Mouse (Mus musculus) heart, embryonic 13.5 days (tissue): ENCODE measurements around the gene Cyth4. TPM values are rescaled to one million over a fixed set of nuclear protein-coding genes. Genes with fewer than 3 reads are reported as not detected.

Source experiments
- ATAC-seq: fragments of 200-750 bp; cut with Nextera tagmentation; 2 replicates; pipeline ENCODE4 v1.8.0; 2017; ENCODE audit warnings: moderate TSS enrichment; ENCODE audit not compliant: insufficient number of reproducible peaks, low FRiP score, low TSS enrichment; ENCODE audit errors: extremely low read depth
- H3K27ac ChIP-seq: fragments of 300-500 bp; sonication (generic); replicated peaks from 2 replicates; pipeline ENCODE4 v1.5.1; 2015; ENCODE audit warnings: moderate library complexity, mild to moderate bottlenecking, inconsistent platforms
- H3K27me3 ChIP-seq: fragments of 300-500 bp; sonication (generic); replicated peaks from 2 replicates; pipeline ENCODE4 v1.6.1; 2015; ENCODE audit warnings: mild to moderate bottlenecking, inconsistent platforms
- H3K36me3 ChIP-seq: fragments of 300-500 bp; sonication (generic); 2 replicates; pipeline ENCODE4 v1.6.1; 2015; ENCODE audit warnings: mild to moderate bottlenecking, inconsistent platforms
- H3K4me1 ChIP-seq: fragments of 300-500 bp; sonication (generic); 2 replicates; pipeline ENCODE4 v1.6.1; 2015; ENCODE audit warnings: inconsistent platforms
- H3K4me2 ChIP-seq: fragments of 300-500 bp; sonication (generic); 2 replicates; pipeline ENCODE4 v1.6.1; 2015; ENCODE audit warnings: inconsistent platforms, mild to moderate bottlenecking, moderate library complexity
- H3K4me3 ChIP-seq: fragments of 300-500 bp; sonication (generic); 2 replicates; pipeline ENCODE4 v1.5.1; 2015; ENCODE audit warnings: moderate library complexity, mild to moderate bottlenecking, inconsistent platforms
- H3K9ac ChIP-seq: fragments of 300-500 bp; sonication (generic); 2 replicates; pipeline ENCODE4 v1.6.1; 2015; ENCODE audit warnings: inconsistent platforms, mild to moderate bottlenecking, moderate library complexity
- H3K9me3 ChIP-seq: fragments of 300-500 bp; sonication (generic); 2 replicates; pipeline ENCODE4 v1.6.1; 2016; ENCODE audit warnings: inconsistent platforms
- WGBS: fragments of 180-500 bp; shearing (Covaris S2); methylation state at CpG from one replicate; pipeline ENCODE4 v1.1.7; 2015; ENCODE audit warnings: mixed read lengths; 5-methylcytosine and 5-hydroxymethylcytosine counted together
- polyA plus RNA-seq: library from polyadenylated mRNA; unstranded; fragments of >200 nt; fragmentation: Nextera tagmentation; extraction: Ambion mirVana; gene quantifications from 2 replicates; pipeline ENCODE4 v1.2.1, GENCODE M21; 2015

Gene Cyth4
- polyA plus RNA-seq, 1 experiment from 2014 or later: 5.0 TPM

DNA sequence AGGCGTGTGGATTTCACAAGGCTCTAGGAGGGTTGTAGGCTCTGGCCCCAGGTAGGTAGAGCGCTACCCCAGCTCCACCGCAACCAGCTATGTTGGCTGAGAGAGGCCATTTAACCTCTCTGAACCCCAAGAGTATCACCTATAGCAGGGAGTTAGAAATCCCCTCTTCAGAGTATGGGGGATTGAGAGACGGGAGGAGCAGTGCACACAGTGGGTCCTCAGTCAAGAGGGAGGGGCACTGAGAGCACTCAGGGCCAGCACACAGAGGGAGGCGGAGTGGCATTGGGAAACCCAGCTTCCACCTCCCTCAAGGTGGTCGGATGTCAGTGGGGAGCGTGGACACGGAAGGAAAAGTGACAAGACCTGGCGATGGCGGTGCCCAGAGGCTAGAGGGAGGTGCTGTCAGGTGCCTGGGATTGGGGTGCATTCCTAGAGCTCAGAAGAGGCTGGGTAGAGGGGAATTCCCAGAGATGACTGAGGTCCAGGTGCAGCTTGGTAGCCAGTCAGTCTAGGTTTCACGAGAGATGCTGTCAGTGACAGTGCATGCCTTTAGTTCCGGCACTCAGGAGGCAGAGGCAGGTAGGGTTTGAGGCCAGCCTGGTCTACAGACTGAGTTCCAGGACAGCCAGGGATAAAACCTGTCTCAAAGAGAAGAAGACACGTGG, 2.8 kb downstream of the Cyth4 start:
- Histone ChIP-seq H3K4me2 (no peak overlapping the region), H3K4me3 (no peak overlapping the region), H3K9me3 (no peaks in the 10 kb centered on the region), H3K4me1 (peaks cover 5% of the 10 kb centered on the region; the same call in 1 of the 2 replicates), H3K36me3 (no peaks in the 10 kb centered on the region), H3K27ac (no peak overlapping the region), H3K27me3 (no peaks in the 10 kb centered on the region), H3K9ac (no peak overlapping the region)
- ATAC-seq: no peak
- WGBS: 66% methylated on average over 13 of the region's 13 CpGs

DNA sequence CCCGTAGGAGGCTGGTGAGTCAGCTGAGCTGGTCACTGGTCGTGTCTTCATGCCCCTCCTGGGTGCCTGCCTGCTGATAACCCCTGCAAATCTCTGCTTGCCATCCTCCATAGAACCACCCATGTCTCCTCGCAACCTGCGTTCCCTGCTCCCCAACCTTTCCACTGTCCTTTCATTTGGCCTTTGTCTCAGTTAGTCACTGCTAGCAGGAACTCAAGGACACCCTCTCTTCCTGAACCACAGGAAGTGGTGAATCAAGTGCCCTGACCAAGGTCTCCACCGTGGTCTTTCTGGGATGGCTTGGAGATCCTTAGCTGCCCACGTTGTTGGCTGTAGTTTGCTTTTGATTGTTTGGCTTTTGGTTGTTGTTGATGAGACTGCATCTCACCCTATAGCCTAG, 4.3 kb downstream of the Cyth4 start:
- ATAC-seq: no peak

DNA sequence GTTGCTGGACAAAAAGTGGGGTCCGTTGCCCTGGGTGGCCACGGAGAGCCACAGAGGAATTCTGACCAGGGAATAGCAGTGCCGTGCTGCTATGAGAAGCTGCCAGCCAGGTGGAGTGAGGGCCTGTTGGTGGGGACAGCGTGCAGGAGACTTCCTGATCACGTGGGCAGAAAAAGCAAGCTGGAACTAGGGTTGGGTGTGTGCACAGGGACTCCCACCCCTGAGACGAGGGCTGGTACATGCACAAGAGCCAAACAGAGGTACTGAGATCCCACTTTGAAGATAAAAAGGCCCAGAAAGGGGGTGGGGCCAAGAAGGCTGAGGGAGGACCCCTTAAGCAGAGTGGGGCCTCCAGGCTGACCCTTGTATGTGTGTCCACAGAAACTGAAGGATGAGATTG, 7.4 kb downstream of the Cyth4 start:
- ATAC-seq: no peak
- WGBS: 65% methylated on average over 6 of the region's 6 CpGs
- H3K4me1 ChIP-seq: no peaks in the 10 kb centered on the region
- no peaks in the 10 kb centered on the region for H3K27me3 ChIP-seq
- H3K9ac ChIP-seq: no peak overlapping the region
- no peak overlapping the region for H3K4me3 ChIP-seq
- no peaks in the 10 kb centered on the region for H3K36me3 ChIP-seq
- H3K9me3 ChIP-seq: no peaks in the 10 kb centered on the region
- H3K4me2 ChIP-seq: no peak overlapping the region
- no peak overlapping the region for H3K27ac ChIP-seq

More for the DNA sequence above, 4.3 kb downstream of the Cyth4 start:
- no peaks in the 10 kb centered on the region for H3K27me3 ChIP-seq
- H3K9me3 ChIP-seq: no peaks in the 10 kb centered on the region
- WGBS: 69% methylated on average over 6 of the region's 6 CpGs
- no peak overlapping the region for H3K9ac ChIP-seq
- H3K4me2 ChIP-seq: no peak overlapping the region
- H3K4me3 ChIP-seq: no peak overlapping the region
- H3K27ac ChIP-seq: no peak overlapping the region
- no peaks in the 10 kb centered on the region for H3K36me3 ChIP-seq
- H3K4me1 ChIP-seq: peaks cover 5% of the 10 kb centered on the region; the same call in 1 of the 2 replicates

DNA sequence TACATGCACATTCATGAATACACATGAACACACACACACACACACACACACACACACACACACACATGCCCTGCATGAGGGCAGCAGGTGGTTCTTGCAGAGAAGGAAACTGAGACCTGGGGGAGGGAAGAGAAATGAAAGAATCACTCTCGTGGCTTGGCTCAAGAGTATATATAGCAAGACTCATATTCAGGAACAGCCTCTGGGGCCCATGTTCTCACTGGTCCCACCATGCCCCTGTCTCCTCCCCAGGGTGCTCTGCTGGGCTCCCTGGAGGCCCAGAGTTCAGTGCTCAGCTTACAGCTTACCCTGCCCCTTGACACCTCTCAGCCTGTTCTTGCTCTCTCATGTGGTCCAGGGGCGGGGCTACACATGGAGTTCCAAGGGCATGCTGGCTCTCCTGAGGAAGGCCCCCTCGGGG, 8.5 kb downstream of the Cyth4 start:
- no peak for ATAC-seq
- WGBS: 40% methylated on average over 3 of the region's 3 CpGs
- no peak overlapping the region for H3K27ac ChIP-seq

DNA sequence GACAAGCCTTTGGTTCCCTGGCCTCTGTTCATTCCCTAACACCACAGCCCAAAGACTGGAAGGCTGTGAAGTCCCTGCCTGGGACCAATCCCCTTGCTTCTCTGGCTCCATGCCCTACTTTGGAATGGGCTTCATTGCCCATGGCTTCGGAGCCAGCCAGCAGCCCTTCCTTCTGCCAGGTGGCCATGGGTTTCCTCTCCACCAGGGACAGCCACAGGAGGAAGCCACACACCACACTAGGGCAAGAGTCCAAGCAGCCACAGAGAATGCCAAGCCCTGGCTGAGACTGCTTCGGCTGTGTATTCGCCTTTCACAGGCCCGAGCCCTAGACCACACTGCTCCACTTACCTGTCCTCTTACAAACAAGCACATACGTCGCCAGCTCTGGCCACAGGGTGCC, 9.2 kb downstream of the Cyth4 start:
- H3K9me3 ChIP-seq: no peaks in the 10 kb centered on the region
- no peak overlapping the region for H3K9ac ChIP-seq
- H3K36me3 ChIP-seq: no peaks in the 10 kb centered on the region
- 80% methylated on average over 6 of the region's 6 CpGs for WGBS
- H3K4me1 ChIP-seq: peaks cover 2% of the 10 kb centered on the region; the same call in 1 of the 2 replicates
- no peak for ATAC-seq
- no peak overlapping the region for H3K4me2 ChIP-seq
- H3K4me3 ChIP-seq: no peak overlapping the region
- no peaks in the 10 kb centered on the region for H3K27me3 ChIP-seq
- H3K27ac ChIP-seq: no peak overlapping the region

More for the DNA sequence above, 8.5 kb downstream of the Cyth4 start:
- Histone ChIP-seq H3K9me3 (no peaks in the 10 kb centered on the region), H3K9ac (no peak overlapping the region), H3K36me3 (no peaks in the 10 kb centered on the region), H3K4me1 (no peaks in the 10 kb centered on the region), H3K27me3 (no peaks in the 10 kb centered on the region), H3K4me2 (no peak overlapping the region), H3K4me3 (no peak overlapping the region)

DNA sequence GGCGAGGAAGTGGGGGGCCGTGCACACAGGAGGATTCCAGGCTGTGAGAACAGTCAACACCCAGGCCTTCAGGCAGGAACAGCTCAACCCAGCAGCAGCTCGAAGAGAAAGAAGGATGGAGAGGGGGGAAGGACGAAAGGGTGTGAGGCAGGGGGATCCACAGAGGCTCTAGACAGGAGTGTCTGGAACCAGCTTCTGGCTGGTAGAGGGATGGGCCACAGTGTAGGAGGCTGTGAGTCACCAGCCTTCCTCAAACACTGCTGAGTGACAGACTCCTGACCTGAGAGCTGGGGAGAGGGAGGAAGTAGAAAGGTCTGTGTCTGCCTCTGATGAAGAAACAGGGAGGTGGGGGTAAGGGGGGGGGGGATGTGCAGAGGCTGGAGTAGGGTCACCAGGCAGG, 10.6 kb downstream of the Cyth4 start:
- H3K27ac ChIP-seq: no peak overlapping the region
- no peak overlapping the region for H3K4me3 ChIP-seq
- H3K4me2 ChIP-seq: no peak overlapping the region
- peaks cover 5% of the 10 kb centered on the region; the same call in 1 of the 2 replicates for H3K4me1 ChIP-seq
- H3K9me3 ChIP-seq: no peaks in the 10 kb centered on the region
- H3K27me3 ChIP-seq: no peaks in the 10 kb centered on the region
- H3K36me3 ChIP-seq: no peaks in the 10 kb centered on the region
- H3K9ac ChIP-seq: no peak overlapping the region
- ATAC-seq: no peak
- 63% methylated on average over 4 of the region's 4 CpGs for WGBS

DNA sequence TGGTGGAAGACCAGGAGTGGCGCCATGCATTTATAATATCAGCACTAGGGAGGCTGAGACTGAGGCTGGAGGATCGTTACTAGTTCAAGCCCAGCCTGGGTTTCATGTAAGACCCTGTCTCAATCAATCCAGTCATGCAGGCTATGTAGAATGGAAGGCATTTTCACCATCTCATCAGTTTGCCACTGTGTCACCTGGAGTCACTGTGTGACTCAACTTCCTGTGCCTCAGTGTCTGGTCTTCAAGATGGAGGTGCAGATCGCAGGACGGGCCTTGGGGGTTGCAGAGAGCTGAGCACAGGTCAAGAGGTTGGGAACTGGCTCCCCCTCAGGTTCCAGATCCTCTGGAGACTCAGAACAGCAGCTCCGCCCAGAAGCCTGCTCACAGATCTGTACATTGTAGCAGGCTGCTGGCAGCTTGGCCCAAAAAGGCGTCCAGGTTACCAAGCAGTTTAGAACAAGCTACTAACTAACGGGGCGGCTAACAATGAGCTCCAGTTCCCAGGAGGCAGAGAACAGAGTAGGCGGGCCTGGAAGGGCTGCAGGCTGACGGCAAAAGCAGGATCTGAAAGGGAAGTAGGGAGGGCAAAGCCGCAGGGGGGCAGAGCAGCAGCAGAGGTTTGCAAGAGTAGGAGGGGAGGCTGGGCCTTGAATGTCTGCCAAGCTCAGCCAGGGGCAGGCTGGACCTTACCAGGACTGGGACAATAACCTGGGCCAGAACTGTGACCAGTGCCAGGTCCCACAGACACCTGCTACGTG, 14.0 kb downstream of the Cyth4 start:
- Histone ChIP-seq H3K9ac (no peak overlapping the region), H3K4me1 (peaks cover 5% of the 10 kb centered on the region; the same call in 1 of the 2 replicates), H3K4me3 (no peak overlapping the region), H3K27me3 (no peaks in the 10 kb centered on the region), H3K36me3 (no peaks in the 10 kb centered on the region), H3K9me3 (no peaks in the 10 kb centered on the region), H3K4me2 (no peak overlapping the region), H3K27ac (no peak overlapping the region)
- WGBS: 41% methylated on average over 12 of the region's 12 CpGs
- no peak for ATAC-seq

DNA sequence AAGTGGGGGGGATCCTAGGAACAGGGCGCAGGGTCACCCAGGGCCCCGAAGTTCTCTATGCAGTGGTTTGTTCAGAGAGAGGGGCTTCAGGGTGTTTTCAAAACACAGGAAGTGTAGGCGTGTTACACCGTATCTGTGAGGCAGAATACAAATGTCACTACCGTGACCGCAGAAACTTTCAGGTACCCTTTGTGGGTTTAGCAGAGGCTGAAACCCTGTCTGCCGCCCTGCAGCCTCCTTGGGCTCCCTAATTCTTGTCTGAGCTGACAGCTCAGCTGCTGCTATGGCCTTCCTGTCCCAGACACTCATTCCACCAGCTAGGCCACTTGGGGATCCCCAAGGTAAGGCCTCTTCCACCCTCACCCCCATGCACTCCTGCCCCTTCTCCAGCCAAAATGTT, 17.7 kb downstream of the Cyth4 start:
- Histone ChIP-seq H3K4me3 (no peak overlapping the region), H3K4me1 (peaks cover 5% of the 10 kb centered on the region; the same call in 1 of the 2 replicates), H3K36me3 (no peaks in the 10 kb centered on the region), H3K27ac (no peak overlapping the region), H3K9me3 (no peaks in the 10 kb centered on the region), H3K27me3 (peaks cover 16% of the 10 kb centered on the region), H3K4me2 (no peak overlapping the region), H3K9ac (no peak overlapping the region)
- 81% methylated on average over 7 of the region's 7 CpGs for WGBS
- no peak for ATAC-seq

DNA sequence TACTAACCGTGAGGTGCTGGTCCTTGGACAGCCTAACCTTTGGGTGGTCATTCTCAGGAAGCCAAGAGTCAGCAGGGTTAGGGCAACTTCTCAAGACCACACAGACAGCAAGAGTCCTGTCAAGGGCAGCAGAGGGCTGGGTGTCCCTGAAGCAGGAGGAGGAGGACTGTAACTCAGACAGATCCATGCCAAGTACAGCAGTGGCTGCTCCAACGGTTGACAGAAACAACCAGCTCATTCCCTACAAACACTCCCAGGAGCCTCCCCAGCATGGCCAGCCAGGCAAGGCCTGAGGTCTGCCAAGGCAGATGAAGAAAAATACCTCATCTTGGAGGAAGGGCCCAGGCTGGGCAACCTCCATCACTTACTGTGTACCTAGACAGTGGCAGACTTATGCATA, 20.1 kb downstream of the Cyth4 start:
- H3K9ac ChIP-seq: no peak overlapping the region
- H3K4me3 ChIP-seq: no peak overlapping the region
- 66% methylated on average over 2 of the region's 2 CpGs for WGBS

DNA sequence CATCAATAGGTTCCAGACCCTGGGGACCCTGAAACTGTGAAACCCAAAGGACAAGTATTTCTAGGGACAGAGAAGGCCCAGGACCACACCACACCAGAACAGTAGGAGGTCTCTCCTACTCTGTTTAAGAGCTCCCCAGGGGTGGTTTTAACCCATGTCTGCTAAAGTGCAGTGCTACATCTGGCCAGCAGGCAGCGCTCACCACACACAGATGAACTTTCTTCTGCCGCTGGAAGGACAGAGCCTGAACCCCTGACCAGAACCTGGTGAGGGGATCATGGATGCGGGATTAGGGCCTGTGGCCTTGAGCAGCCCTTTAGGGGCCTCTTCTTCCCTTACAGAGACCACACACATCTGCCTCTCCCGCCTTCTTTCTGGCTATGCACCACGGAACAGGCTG, 26.6 kb downstream of the Cyth4 start:
- Histone ChIP-seq H3K9ac (no peak overlapping the region), H3K4me2 (no peak overlapping the region), H3K27ac (no peak overlapping the region), H3K27me3 (peaks cover 71% of the 10 kb centered on the region), H3K4me3 (no peak overlapping the region), H3K4me1 (peaks cover 16% of the 10 kb centered on the region), H3K36me3 (no peaks in the 10 kb centered on the region), H3K9me3 (no peaks in the 10 kb centered on the region)
- WGBS: 15% methylated on average over 5 of the region's 5 CpGs
- ATAC-seq: no peak

More for the DNA sequence above, 20.1 kb downstream of the Cyth4 start:
- no peaks in the 10 kb centered on the region for H3K9me3 ChIP-seq
- H3K36me3 ChIP-seq: no peaks in the 10 kb centered on the region
- no peak for ATAC-seq
- no peaks in the 10 kb centered on the region for H3K4me1 ChIP-seq
- H3K27me3 ChIP-seq: peaks cover 41% of the 10 kb centered on the region
- no peak overlapping the region for H3K4me2 ChIP-seq
- no peak overlapping the region for H3K27ac ChIP-seq

DNA sequence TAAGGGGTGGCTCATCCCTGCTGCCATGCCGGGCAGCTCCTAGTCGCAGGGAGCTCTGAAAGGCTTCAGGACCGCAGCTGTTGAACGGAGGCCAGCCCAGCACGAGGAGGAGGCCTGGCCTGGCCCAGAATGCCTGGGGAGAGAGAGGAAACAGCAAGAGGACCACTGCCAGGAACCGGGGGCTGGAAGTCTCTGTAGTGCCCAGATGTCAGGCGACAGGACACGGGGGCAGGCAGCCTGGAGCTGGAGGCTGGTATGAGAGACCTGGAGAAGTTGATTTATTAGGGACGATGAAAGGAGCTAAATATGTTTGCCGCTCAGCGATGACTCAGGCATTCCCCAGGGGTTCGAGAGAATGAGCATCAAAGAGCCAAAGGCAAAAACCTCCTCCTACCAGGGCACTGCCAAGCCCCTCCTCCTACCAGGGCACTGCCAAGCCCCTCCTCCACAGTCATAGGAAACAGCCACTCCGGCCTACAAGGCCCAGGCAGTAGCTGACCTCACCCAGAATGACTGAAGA, 27.6 kb downstream of the Cyth4 start:
- no peak overlapping the region for H3K4me3 ChIP-seq
- peak overlapping the region; percentile 54; the same call in 1 of the 2 replicates for H3K27ac ChIP-seq
- peaks cover 64% of the 10 kb centered on the region for H3K27me3 ChIP-seq
- H3K36me3 ChIP-seq: no peaks in the 10 kb centered on the region
- H3K4me1 ChIP-seq: peaks cover 16% of the 10 kb centered on the region
- no peaks in the 10 kb centered on the region for H3K9me3 ChIP-seq
- 42% methylated on average over 13 of the region's 13 CpGs for WGBS
- H3K4me2 ChIP-seq: 0 out of 2 replicates have a peak overlapping the region, but pooled peaks have one; percentile 9
- peak overlapping the region; percentile 47; the same call in 1 of the 2 replicates for H3K9ac ChIP-seq
- ATAC-seq: 0 out of 2 replicates have a peak, but pooled peaks have one; percentile 52
